Mouse (Mus musculus): ENCODE measurements around the gene Stard13.

Stard13 gene

GRCm38 (mm10) chr5:151181288-151181687, 52.3 kb downstream of the Stard13 start:
- no peak for DNase-seq (ENCODE audit: low read depth, low spot score)

GRCm38 (mm10) chr5:151180176-151180785, 53.4 kb downstream of the Stard13 start:
- no peak for DNase-seq (ENCODE audit: low read depth, low spot score)

GRCm38 (mm10) chr5:151177171-151177570, 56.5 kb downstream of the Stard13 start:
- no peak for DNase-seq (ENCODE audit: low read depth, low spot score)

GRCm38 (mm10) chr5:151175897-151176313, 57.7 kb downstream of the Stard13 start:
- DNase-seq (ENCODE audit: low read depth, low spot score) = no peak

GRCm38 (mm10) chr5:151174485-151175460, 58.9 kb downstream of the Stard13 start:
- peak; percentile 41 for DNase-seq (ENCODE audit: low read depth, low spot score)

- DNase-seq (ENCODE audit: low read depth, low spot score) = no peak
Measured at GRCm38 (mm10) chr5:151173774-151174173, 59.9 kb downstream of the Stard13 start.

GRCm38 (mm10) chr5:151170168-151170750, 63.4 kb downstream of the Stard13 start:
- DNase-seq (ENCODE audit: low read depth, low spot score) = no peak

GRCm38 (mm10) chr5:151168191-151168590, 65.4 kb downstream of the Stard13 start:
- no peak for DNase-seq (ENCODE audit: low read depth, low spot score)

- DNase-seq (ENCODE audit: low read depth, low spot score) = no peak
Measured at GRCm38 (mm10) chr5:151167641-151168040, 66.0 kb downstream of the Stard13 start.

GRCm38 (mm10) chr5:151166266-151166665, 67.4 kb downstream of the Stard13 start:
- DNase-seq (ENCODE audit: low read depth, low spot score) = peak; percentile 77

GRCm38 (mm10) chr5:151165381-151166016, 68.1 kb downstream of the Stard13 start:
- no peak for DNase-seq (ENCODE audit: low read depth, low spot score)

GRCm38 (mm10) chr5:151164815-151165214, 68.8 kb downstream of the Stard13 start:
- DNase-seq (ENCODE audit: low read depth, low spot score) = no peak

- DNase-seq (ENCODE audit: low read depth, low spot score) = no peak
Measured at GRCm38 (mm10) chr5:151162642-151163041, 71.0 kb downstream of the Stard13 start.

GRCm38 (mm10) chr5:151155247-151155646, 78.4 kb downstream of the Stard13 start:
- no peak for DNase-seq (ENCODE audit: low read depth, low spot score)

GRCm38 (mm10) chr5:151154780-151155179, 78.9 kb downstream of the Stard13 start:
- no peak for DNase-seq (ENCODE audit: low read depth, low spot score)

- DNase-seq (ENCODE audit: low read depth, low spot score) = no peak
Measured at GRCm38 (mm10) chr5:151154030-151154429, 79.6 kb downstream of the Stard13 start.

- DNase-seq (ENCODE audit: low read depth, low spot score) = peak; percentile 38
Measured at GRCm38 (mm10) chr5:151151549-151151948, 82.1 kb downstream of the Stard13 start.

- no peak for DNase-seq (ENCODE audit: low read depth, low spot score)
Measured at GRCm38 (mm10) chr5:151149509-151149908, 84.1 kb downstream of the Stard13 start.

- DNase-seq (ENCODE audit: low read depth, low spot score) = no peak
Measured at GRCm38 (mm10) chr5:151148079-151148478, 85.6 kb downstream of the Stard13 start.

GRCm38 (mm10) chr5:151145807-151146206, 87.8 kb downstream of the Stard13 start:
- no peak for DNase-seq (ENCODE audit: low read depth, low spot score)

- DNase-seq (ENCODE audit: low read depth, low spot score) = no peak
Measured at GRCm38 (mm10) chr5:151143955-151144354, 89.7 kb downstream of the Stard13 start.
